Mouse (Mus musculus) midbrain, embryonic 15.5 days (tissue): Measurements from ENCODE around the gene Zfp423. TPM values are rescaled to one million over a fixed set of nuclear protein-coding genes. Genes with fewer than 3 reads are reported as not detected.
A peak's percentile ranks its signal among the peaks of the same experiment; 100 is the strongest.

Experiments used
- ATAC-seq: fragments of 200-750 bp; cut with Nextera tagmentation; replicated peaks from 2 replicates; pipeline ENCODE4 v1.8.0; 2017; ENCODE audit warnings: moderate TSS enrichment
- H3K27ac ChIP-seq: fragments of 300-500 bp; sonication (generic); 2 replicates; pipeline ENCODE4 v1.5.1; 2015; ENCODE audit warnings: mild to moderate bottlenecking, inconsistent platforms
- H3K27me3 ChIP-seq: fragments of 300-500 bp; sonication (generic); replicated peaks from 2 replicates; pipeline ENCODE4 v1.6.1; 2015; ENCODE audit warnings: inconsistent platforms
- H3K36me3 ChIP-seq: fragments of 300-500 bp; sonication (generic); replicated peaks from 2 replicates; pipeline ENCODE4 v1.6.1; 2015; ENCODE audit warnings: inconsistent platforms
- H3K4me1 ChIP-seq: fragments of 300-500 bp; sonication (generic); 2 replicates; pipeline ENCODE4 v1.6.1; 2015; ENCODE audit warnings: inconsistent platforms
- H3K4me2 ChIP-seq: fragments of 300-500 bp; sonication (generic); 2 replicates; pipeline ENCODE4 v1.6.1; 2015; ENCODE audit warnings: inconsistent platforms, mild to moderate bottlenecking, moderate library complexity
- H3K4me3 ChIP-seq: fragments of 300-500 bp; sonication (generic); 2 replicates; pipeline ENCODE4 v1.5.1; 2015; ENCODE audit warnings: mild to moderate bottlenecking, inconsistent platforms
- H3K9ac ChIP-seq: fragments of 300-500 bp; sonication (generic); 2 replicates; pipeline ENCODE4 v1.6.1; 2015; ENCODE audit warnings: mild to moderate bottlenecking, inconsistent platforms
- H3K9me3 ChIP-seq: fragments of 300-500 bp; sonication (generic); 2 replicates; pipeline ENCODE4 v1.6.1; 2016; ENCODE audit warnings: inconsistent platforms
- WGBS: fragments of 180-500 bp; shearing (Covaris S2); methylation state at CpG from one replicate; pipeline ENCODE4 v1.1.7; 2015; ENCODE audit warnings: mixed read lengths; 5-methylcytosine and 5-hydroxymethylcytosine counted together
- polyA plus RNA-seq: library from polyadenylated mRNA; unstranded; fragments of >200 nt; fragmentation: Nextera tagmentation; extraction: Ambion mirVana; gene quantifications from 2 replicates; pipeline ENCODE4 v1.2.1, GENCODE M21; 2015

Gene Zfp423
- polyA plus RNA-seq, result 35.1 and 35.7 TPM in 2 replicates

DNA sequence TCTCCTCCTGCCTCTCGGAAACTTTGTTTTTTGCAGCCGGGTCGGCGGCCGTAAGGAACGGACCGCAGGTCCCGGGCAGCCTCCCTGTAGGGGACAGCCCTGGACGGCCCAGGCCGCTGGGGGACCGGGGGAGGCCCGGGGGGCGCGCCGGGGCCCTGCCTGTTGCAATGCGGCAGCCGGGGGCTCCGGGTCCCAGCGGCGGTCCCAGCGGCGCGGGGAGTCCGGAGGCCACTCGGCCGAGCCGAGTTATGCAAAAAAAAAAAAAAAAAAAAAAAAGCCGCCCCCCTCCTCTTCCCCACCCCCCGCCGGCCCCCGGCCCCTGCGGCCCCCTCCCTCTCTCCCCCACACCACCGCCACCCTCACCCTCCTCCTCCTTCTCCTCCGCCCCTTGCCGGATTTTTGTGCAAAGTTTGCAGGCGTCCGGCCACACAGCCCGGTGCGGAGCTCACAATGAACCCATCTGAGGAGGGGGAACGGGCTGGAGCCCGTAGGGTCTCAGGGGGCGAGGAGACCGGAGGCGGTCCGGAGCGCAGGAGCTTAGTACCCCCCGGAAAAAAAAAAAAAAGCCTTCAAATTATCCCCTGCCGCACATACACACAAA is at the start of gene Zfp423:
Gene Zfp423, minus strand, starts transcription at position 276 of the 601 bp plus-strand sequence.
- Histone ChIP-seq H3K27ac (peak within 1 kb of the TSS; percentile 98), H3K9me3 (no peaks in the 10 kb centered on the region), H3K4me3 (peak within 1 kb of the TSS; percentile 74), H3K4me2 (peak within 1 kb of the TSS; percentile 88), H3K27me3 (peaks cover 4% of the 10 kb centered on the region; the same call in 1 of the 2 replicates), H3K9ac (peak within 1 kb of the TSS; percentile 97), H3K4me1 (peaks cover 66% of the 10 kb centered on the region), H3K36me3 (no peaks in the 10 kb centered on the region)
- peak; percentile 9; the same call in 1 of the 2 replicates for ATAC-seq
- WGBS, result under 1% methylated on average over 42 of the region's 48 CpGs

DNA sequence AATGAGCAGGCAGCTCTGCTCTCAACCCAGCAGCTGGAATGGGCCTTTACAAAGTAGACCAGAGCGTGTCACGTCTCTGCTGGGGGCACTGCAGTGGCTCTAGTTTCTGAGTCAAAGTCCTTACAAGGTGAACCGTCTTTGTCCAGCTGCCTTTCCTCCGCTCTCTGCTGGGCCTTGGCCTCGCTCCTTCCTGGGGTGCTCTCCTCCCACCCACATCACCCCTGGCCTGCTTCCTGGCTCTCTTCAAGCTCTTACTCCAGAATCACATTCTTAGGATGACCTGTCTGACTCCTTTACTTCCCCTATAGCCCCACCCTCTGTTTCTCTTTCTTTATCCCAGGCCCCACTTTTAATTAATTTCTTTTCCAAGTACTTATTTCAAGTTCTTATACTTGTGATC is 47.4 kb upstream of the Zfp423 start:
- H3K4me3 ChIP-seq, result no peak overlapping the region
- no peak overlapping the region for H3K9ac ChIP-seq
- no peak overlapping the region for H3K27ac ChIP-seq
- H3K27me3 ChIP-seq, result no peaks in the 10 kb centered on the region
- 71% methylated on average over 5 of the region's 5 CpGs for WGBS
- H3K36me3 ChIP-seq, result no peaks in the 10 kb centered on the region
- H3K9me3 ChIP-seq, result no peaks in the 10 kb centered on the region
- H3K4me1 ChIP-seq, result peaks cover under 1% of the 10 kb centered on the region; the same call in 1 of the 2 replicates
- H3K4me2 ChIP-seq, result no peak overlapping the region
- ATAC-seq, result no peak

DNA sequence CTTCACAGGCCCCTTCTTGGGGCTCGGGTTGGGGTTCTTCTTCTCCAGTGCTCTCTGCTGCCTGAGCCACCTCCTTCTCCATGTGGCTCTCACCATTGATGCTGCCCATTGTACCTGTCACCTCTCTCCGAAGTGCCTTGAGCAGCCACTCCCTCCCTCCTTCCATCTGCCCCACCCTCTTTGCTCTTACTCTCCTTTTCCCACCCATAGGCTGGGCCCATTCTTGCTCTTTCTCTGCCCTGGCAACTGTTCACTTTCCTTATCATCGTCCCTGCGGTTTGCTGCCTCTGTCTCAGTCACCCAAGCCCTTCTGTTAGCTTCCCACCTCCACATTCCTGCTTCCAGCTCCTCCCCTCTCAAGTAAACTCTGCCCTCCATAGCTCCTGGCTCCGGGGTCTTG is 25.4 kb upstream of the Zfp423 start:
- Histone ChIP-seq H3K27me3 (no peaks in the 10 kb centered on the region), H3K9ac (no peak overlapping the region), H3K9me3 (no peaks in the 10 kb centered on the region), H3K4me1 (no peaks in the 10 kb centered on the region), H3K27ac (no peak overlapping the region), H3K4me3 (no peak overlapping the region), H3K36me3 (no peaks in the 10 kb centered on the region), H3K4me2 (no peak overlapping the region)
- no peak for ATAC-seq
- 62% methylated on average over 5 of the region's 5 CpGs for WGBS

DNA sequence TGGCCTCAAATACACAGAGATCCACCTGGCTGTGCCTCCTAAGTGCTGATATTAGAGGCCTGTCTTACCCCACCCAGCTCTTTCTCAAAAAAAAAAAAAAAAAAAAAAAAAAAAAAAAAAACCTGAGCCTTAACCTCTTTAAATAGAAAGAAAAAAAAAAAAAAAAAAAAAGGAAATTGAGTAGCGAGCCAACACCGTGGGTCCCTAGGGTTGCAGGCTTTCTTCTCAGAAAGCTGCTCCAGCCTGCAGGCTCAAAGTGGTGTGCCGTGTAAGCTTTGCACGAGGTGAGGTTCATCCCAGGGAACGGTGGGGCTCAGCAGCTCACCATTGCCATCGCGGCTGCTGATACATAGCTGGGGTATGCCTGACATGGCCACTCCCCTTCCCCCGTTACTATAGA is 24.6 kb upstream of the Zfp423 start:
- no peak overlapping the region for H3K9ac ChIP-seq
- H3K4me1 ChIP-seq, result no peaks in the 10 kb centered on the region
- no peak for ATAC-seq
- no peaks in the 10 kb centered on the region for H3K27me3 ChIP-seq
- no peaks in the 10 kb centered on the region for H3K36me3 ChIP-seq
- no peaks in the 10 kb centered on the region for H3K9me3 ChIP-seq
- 40% methylated on average over 8 of the region's 8 CpGs for WGBS
- H3K4me2 ChIP-seq, result no peak overlapping the region
- no peak overlapping the region for H3K4me3 ChIP-seq
- H3K27ac ChIP-seq, result no peak overlapping the region

DNA sequence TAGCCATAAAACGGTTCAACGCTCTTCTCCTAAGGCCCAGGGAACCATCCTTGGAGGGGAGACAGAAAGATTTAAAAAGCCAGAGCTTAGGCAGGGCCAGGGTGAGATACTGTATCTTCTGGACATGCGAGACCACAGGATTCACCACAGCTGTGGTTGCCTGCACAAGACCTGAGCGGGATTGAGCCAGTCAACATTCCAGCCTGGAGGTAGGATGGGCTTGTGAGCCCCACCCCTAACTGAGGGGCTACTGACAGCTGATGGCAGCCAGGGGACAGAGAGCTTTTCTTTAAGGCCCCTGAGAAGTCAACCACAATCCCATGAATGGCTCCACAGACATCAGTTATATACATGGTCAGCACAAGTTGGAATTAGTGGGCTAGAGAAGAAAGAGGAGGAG is 23.5 kb upstream of the Zfp423 start:
- Histone ChIP-seq H3K9ac (no peak overlapping the region), H3K4me1 (no peaks in the 10 kb centered on the region), H3K9me3 (no peaks in the 10 kb centered on the region), H3K27me3 (no peaks in the 10 kb centered on the region), H3K4me2 (no peak overlapping the region), H3K36me3 (no peaks in the 10 kb centered on the region), H3K4me3 (no peak overlapping the region), H3K27ac (no peak overlapping the region)
- WGBS, result 92% methylated on average over 4 of the region's 4 CpGs
- ATAC-seq, result no peak

DNA sequence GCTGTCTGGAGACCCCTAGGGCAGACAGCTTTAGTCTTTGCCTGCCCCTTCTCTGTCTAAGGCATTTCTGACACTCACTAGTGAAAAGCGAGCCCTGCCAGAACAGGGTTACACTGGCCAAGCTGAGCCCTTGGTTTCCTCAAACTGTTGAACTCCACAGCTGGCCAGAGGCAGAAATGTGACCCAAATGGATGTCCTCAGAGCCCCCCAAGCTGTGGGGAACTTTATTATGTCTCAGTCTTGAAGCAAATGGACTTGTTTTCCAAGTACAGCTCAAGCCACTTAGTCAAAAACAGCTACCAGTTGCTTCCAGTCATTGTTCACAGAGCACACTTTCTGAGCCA is 16.0 kb upstream of the Zfp423 start:
- no peak for ATAC-seq
- no peaks in the 10 kb centered on the region for H3K9me3 ChIP-seq
- H3K36me3 ChIP-seq, result no peaks in the 10 kb centered on the region
- no peak overlapping the region for H3K4me3 ChIP-seq
- H3K27me3 ChIP-seq, result no peaks in the 10 kb centered on the region; the same call in 1 of the 2 replicates
- H3K4me2 ChIP-seq, result no peak overlapping the region
- 10% methylated on average over 1 of the region's 1 CpGs for WGBS
- H3K27ac ChIP-seq, result no peak overlapping the region
- H3K9ac ChIP-seq, result no peak overlapping the region
- peaks cover 19% of the 10 kb centered on the region for H3K4me1 ChIP-seq

DNA sequence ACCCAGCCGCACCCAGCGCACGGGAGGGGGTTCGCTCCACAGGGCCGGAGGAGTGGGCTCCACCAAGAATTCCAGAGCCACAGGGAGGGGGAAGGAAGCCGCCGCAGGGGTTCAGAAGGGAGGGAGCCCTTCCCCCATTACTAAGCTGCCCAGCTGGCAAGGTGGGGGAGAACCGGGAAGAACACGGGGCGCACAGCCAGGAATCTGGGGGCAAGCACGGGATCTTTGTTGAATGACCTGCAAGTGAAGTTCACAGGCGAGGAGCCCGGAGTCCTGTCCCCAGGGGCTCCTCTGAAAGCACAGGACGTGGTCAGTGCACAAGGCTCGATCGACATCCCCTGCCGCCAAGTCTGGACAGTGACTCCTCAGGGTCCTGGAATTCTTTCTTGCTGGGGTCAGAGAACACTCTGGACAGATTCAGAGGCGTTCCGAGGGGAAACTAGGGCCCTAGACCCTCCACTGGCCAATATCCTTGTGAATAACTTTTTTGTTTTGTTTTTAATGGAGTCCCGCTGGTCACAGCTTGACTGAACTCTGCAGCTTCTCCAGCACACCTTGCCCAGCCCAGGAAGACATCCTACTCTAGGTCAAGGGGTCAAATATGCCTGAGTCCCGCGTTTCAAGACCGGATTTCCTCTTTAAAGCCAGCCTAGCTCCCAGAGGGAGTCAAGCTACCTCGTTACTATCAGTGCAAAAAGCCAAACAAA is 15.5 kb upstream of the Zfp423 start:
- Histone ChIP-seq H3K9me3 (no peaks in the 10 kb centered on the region), H3K27ac (no peak overlapping the region), H3K4me1 (peaks cover 19% of the 10 kb centered on the region), H3K9ac (no peak overlapping the region), H3K36me3 (no peaks in the 10 kb centered on the region), H3K4me2 (peak overlapping the region; percentile 52), H3K27me3 (no peaks in the 10 kb centered on the region; the same call in 1 of the 2 replicates), H3K4me3 (peak overlapping the region; percentile 21)
- WGBS, result 3% methylated on average over 24 of the region's 24 CpGs
- no peak for ATAC-seq

DNA sequence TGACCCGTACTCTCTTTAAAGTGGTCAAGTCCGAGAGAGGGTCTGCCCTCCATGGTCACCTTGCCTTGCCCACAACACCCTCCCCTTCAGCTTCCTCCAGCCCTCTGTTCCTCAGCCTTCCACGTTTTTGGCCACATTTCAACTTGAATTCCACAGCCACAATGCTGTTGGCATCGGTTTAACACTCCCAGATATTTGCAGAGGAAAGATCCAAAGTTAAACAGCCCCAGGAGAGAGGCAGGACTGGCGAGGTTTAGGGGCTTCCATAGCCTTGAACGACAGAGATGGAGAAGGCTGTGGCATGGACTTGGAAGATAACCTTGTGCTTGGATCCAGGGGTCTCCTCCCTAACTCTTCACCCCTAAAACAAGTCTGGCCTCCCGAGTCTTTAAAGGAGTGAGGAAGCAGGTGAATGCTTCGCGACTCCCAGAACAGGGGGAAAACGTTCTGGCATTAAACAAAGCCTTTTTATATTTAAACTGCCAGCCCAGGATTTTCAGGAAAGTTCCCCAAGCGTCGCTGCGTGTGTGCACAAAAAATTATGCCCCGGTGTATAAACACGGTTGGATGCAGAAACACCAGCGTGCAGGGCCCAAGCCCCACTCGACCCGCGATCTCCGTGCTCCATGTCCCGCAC is 14.8 kb upstream of the Zfp423 start:
- H3K27me3 ChIP-seq, result no peaks in the 10 kb centered on the region; the same call in 1 of the 2 replicates
- WGBS, result 7% methylated on average over 21 of the region's 21 CpGs
- no peaks in the 10 kb centered on the region for H3K36me3 ChIP-seq

DNA sequence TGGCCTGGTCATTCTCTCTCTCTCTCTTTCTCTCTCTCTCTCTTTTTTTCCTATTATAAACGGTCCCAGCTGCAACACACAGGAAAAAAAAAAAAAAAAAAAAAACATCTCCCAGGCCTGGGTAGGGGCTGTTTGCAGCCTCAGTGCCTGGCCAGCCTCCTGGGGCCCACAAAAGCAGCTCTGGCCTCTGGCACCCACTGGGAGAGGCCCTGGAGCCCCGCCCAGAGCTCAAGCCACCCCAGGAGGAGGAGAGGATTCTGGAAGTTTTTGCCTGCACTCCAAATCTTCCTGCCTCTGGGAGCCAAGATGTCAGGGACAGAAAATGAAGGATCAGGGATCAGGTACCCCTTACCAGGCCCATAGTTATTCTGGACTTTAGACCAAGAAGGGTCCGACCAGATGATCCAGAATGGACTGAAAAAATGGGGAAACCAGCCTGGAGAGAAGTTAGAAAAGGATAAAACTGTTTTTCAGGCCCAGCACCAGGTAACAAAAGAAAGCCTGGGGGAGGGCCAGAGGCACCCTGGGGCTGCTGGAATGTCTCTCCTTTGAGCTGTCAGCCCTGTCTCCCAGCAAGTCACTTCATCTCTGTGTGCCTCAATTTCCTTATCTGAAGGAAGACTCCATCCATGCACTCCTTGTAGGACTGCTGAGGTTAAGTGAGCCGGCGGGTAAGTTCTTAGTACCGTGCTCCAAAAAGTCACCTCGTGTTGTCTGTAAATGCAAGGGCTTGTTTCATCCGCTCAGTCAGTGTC is 8.6 kb upstream of the Zfp423 start:
- Histone ChIP-seq H3K4me3 (no peak overlapping the region), H3K9ac (no peak overlapping the region), H3K36me3 (no peaks in the 10 kb centered on the region), H3K4me1 (peaks cover 8% of the 10 kb centered on the region), H3K4me2 (no peak overlapping the region), H3K9me3 (no peaks in the 10 kb centered on the region), H3K27ac (0 out of 2 replicates have a peak overlapping the region, but pooled peaks have one; percentile 21), H3K27me3 (no peaks in the 10 kb centered on the region)
- ATAC-seq, result no peak
- 24% methylated on average over 8 of the region's 8 CpGs for WGBS

More for the DNA sequence above, 14.8 kb upstream of the Zfp423 start:
- no peaks in the 10 kb centered on the region for H3K9me3 ChIP-seq
- peak overlapping the region; percentile 52 for H3K4me2 ChIP-seq
- H3K27ac ChIP-seq, result no peak overlapping the region
- H3K4me1 ChIP-seq, result peaks cover 19% of the 10 kb centered on the region
- H3K9ac ChIP-seq, result no peak overlapping the region
- peak overlapping the region; percentile 21 for H3K4me3 ChIP-seq
- no peak for ATAC-seq

DNA sequence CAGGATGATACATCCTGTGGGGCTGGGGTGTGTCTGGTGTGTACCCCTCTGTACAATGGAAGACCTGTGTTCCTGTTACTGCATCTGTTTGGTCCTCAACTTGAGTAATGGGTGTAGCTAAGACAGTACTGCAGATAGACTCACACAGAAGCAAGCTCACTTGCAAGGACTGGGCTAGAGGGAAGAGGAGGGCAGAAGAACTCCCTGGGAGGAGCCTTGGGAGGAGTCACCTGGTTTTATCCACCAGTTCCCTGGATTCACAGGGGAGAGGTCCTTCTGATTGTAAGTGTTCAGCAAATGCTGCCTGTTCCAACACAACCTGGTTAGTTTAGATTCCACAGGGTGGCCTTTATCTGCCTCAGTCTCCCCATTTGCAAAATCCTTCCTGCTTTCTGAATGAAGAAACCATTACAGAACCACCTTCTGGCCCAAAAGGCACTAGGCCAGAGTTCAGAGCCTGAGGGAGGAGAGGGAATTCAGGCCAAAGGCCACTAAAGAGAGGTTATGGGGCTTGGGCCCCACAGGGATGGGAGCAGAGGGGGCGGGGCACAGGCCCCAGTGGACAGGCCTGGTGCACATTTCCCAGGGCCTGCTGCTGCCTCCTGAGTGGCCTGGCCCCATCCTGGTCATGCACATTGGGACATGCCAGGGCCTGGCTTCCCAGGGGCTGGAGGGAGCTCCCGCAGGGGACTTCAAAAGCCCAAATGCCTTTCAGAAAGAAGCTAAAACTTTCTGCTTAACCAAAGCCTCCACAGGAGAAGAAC is 7.8 kb upstream of the Zfp423 start:
- Histone ChIP-seq H3K9ac (no peak overlapping the region), H3K27me3 (no peaks in the 10 kb centered on the region), H3K27ac (0 out of 2 replicates have a peak overlapping the region, but pooled peaks have one; percentile 17), H3K36me3 (no peaks in the 10 kb centered on the region), H3K4me2 (no peak overlapping the region), H3K4me1 (peaks cover 16% of the 10 kb centered on the region), H3K4me3 (no peak overlapping the region), H3K9me3 (no peaks in the 10 kb centered on the region)
- WGBS, result 5% methylated on average over 2 of the region's 2 CpGs
- no peak for ATAC-seq

DNA sequence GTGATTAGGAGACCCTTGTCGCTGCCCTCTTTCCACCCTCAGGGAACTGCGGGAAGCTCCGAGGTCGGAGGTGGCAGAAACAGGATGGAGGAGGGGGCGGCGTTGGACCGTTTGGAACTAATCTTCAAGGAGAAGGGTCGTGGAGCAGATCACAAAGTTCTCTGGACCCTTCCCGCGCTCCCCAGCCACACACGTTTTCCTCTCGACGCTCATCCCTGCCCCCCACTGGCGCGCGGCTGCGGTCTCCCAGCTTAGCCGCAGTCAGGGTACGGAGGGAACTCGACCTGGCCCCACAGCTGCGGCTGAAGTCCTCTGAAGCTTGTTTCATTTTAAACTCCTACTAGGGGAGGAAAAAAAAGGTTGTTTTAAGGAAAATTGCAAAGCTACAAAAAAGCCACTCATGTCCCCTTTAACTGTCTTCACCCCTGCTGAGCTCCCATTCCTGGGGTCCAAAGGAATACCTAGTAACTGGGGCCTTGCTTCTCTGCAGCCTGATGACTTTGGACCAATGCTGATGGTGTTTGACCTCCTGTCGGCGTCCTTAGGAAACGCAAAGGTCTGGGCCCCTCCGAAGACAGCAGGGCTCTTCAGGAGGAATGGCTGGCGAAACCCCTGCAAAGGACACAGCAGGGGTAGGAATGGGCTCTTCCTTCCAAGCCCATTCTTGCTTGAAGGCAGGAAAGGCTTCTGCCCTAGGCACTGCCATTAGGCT is 3.3 kb upstream of the Zfp423 start:
- ATAC-seq, result no peak
- 5% methylated on average over 26 of the region's 26 CpGs for WGBS

More for the DNA sequence above, 3.3 kb upstream of the Zfp423 start:
- H3K4me3 ChIP-seq, result peak overlapping the region; percentile 74
- H3K4me1 ChIP-seq, result peaks cover 39% of the 10 kb centered on the region
- peaks cover 4% of the 10 kb centered on the region; the same call in 1 of the 2 replicates for H3K27me3 ChIP-seq
- H3K4me2 ChIP-seq, result peak overlapping the region; percentile 88
- peak overlapping the region; percentile 40 for H3K9ac ChIP-seq
- H3K9me3 ChIP-seq, result no peaks in the 10 kb centered on the region
- no peaks in the 10 kb centered on the region for H3K36me3 ChIP-seq
- H3K27ac ChIP-seq, result peak overlapping the region; percentile 40; the same call in 1 of the 2 replicates
